Mouse (Mus musculus): ENCODE data around the gene Ift81.

- TF ChIP-seq CTCF (conservative IDR thresholded peaks at IDR 0.05; ENCODE audit: insufficient read depth, insufficient read length, low read depth, low read length) (no peak), POLR2A (IDR thresholded peaks at IDR 0.05; ENCODE audit: low read depth, low read length) (no peak)
These were observed 53.7 kb downstream of the Ift81 start for GRCm38 (mm10) chr5:122560654-122561053.

Measured in kidney, adult 2 months (tissue).